Mouse (Mus musculus) granulocyte monocyte progenitor cell, adult 5-6 weeks (primary cell): Measurements from ENCODE around the gene Neurl1b. TPM values are rescaled to one million over a fixed set of nuclear protein-coding genes. Genes with fewer than 3 reads are reported as not detected.

Experiments
- ATAC-seq: replicated peaks from 2 replicates; pipeline ENCODE4 v1.8.0; 2016; ENCODE audit warnings: mild to moderate bottlenecking, moderate TSS enrichment, inconsistent platforms; ENCODE audit not compliant: poor library complexity, severe bottlenecking
- total RNA-seq, 2 experiments: library from RNA; stranded (forward) in 1 of 2; stranded (reverse) in 1 of 2; fragments of 200-712, 200-1000 nt in 1 of 2; fragments of >200 nt in 1 of 2; fragmentation: Nextera tagmentation in 1 of 2; gene quantifications; 2 replicates each; pipeline ENCODE4 v1.2.3; 2014 to 2017

Neurl1b gene
- total RNA-seq, 2 experiments from 2014 or later, result 1.4 to 3.6 TPM

DNA sequence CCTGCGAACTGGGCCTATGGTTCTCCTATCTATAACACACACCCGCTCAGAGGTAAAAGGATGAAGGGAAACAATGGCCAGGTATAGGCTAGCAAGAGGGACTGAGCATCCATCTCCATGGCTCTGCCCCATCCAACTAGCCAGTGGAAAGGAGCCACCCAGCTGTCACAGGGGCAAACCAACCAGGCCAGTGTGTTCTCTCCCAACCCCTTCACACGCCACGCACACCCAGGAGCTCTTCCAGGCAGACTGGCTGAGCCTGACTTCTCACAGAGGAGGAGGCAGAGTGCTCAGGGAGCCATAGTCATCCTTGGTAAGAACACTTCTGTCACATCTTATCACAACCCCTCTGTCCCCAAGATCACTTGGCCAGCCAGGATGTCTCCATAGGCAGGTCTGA, 73.3 kb downstream of the Neurl1b start:
- ATAC-seq, result no peak

DNA sequence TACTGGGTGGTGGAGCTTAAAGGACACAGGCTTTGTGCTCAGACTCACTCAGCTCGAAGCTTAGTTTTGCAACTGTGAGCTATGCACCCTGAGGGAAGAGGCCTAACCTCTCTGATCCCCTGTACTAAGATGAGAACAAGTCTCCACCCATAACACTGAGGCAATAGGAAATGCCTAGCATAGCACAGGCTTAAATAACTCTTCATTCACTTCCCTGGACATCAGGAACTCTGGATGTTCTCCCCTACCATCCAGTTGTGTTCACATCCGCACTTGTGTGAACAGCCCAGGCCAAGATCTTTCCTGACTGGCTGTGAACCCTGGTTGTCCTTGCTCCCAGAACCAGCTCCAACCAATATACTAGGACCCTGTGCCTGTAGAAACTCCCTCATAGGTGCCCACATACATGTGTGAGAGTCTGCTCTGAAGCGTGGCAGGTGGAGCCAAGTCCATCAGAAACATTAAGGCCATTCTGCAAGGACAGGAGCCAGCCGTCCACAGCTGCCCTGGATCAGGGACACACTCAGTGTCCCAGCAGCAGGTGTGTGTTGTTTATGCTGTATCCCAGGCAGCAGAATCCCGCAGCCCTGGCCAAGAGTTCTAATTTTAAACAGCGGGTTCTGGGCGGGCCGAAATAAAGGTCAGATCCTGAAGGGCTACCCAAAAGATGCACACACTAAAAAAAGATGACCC, 74.2 kb downstream of the Neurl1b start:
- no peak for ATAC-seq

DNA sequence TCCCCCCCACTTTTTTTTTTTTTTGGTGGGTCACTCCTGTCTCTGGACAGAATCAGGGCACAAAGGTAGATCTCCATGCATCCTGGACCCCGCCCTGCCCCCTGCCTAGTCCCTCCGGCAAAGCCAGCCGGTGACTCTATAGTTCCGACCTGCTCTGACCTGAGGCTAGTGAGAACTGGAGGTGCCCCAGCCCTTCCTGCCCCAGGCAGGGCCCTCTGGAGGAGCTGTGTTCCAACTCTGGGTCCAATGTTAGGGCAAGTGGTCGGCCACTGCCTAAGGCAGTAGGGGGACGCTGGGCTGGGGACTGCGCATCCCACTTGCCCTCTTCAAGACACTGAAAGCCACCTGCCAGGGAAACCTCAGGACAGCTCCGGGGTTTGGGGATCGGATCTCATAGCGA, 75.4 kb downstream of the Neurl1b start:
- ATAC-seq, result no peak

DNA sequence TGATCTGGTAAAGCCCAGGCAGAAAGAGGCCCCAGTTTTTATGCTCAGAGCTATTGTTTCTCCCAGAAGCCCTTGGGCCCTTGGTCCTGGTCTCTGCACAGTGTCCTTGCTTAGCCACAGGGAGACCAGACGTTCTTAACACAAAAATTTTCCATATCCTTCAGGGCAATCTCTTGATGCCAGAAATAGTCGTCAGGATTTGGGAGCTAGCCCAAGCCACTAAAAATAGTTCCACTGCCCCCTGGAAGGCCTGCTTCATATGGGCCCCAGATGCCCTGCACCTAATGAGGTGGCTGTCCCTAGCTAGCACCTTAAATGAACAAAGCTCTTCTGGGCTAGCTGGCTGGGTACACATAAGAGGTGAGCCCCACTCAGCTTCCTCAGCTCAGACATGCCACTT, 76.3 kb downstream of the Neurl1b start:
- no peak for ATAC-seq

DNA sequence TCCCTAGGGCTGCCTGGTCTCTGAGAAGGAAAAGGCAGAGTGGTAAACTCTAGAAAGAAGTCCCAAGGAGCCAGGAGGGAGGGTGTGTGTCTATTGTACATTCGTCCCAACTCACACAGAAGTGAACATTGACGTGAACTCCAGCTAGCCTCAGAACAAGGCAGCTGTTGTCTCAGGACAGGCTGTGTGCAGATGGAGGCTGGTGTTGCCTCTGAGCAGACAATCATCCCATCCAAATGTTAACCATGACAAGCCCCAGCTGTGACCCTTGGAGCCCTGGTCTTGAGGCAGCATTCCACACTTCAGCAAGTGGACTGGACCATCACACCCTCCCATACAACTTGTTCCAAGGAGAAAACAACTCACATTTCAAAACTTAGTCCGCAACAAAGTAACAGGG, 77.6 kb downstream of the Neurl1b start:
- no peak for ATAC-seq

DNA sequence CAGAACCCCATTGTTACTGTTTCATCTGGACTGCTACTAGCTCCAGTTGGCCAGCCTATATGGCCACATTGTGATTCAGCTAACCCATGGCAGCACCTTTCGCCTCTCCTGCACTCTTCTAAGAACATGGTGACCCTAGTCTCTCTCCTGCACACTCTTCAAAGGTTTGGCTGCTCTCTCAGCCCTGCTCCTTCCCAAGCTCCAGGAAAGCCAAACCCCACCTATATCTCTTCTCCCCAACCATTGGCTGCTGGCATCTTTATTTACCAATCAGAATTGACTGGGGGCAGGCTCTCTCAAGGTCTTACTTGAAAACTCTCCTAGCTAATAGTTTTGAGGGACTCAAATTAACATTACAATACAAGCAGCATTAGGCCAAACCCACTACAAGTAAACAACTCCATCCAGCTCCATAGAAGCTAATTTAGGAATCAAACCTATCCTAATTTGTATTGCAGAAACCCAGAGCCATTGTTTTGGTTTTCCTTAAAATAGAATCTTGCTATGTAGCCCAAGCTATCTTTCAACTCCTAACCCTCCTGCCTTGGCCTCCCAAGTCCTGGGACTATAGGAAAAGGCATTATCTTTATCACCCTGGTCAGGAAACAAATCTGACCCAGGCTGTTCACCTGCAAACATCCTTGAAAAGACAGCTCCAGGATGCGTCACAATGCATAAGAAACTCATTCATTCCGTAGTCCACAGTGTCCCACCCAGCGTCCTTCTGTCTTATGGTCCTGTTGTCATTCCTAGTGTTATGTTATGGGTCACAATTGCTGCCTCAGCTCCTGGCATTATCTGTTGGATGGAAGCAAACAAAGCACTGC, 80.2 kb downstream of the Neurl1b start:
- no peak for ATAC-seq

Other genes starting within 250 kb of the Neurl1b start
- gene Pdia2, start 215.7 kb upstream of the Neurl1b start, total RNA-seq (2014; fragmentation: Nextera tagmentation), result not detected in 2 replicates
- 0.30 TPM in 1 of 2 replicates, not detected in the other for gene Pdia2, start 215.7 kb upstream of the Neurl1b start, total RNA-seq (2017)
- gene Rgs11, start 211.9 kb upstream of the Neurl1b start, total RNA-seq (2014; fragmentation: Nextera tagmentation), result not detected in 2 replicates
- not detected in 2 replicates for gene Rgs11, start 211.9 kb upstream of the Neurl1b start, total RNA-seq (2017)
- gene Arhgdig, start 207.0 kb upstream of the Neurl1b start, total RNA-seq (2014; fragmentation: Nextera tagmentation), result not detected in 2 replicates
- gene Arhgdig, start 207.0 kb upstream of the Neurl1b start, total RNA-seq (2017), result 0.98 TPM in 1 of 2 replicates, not detected in the other
- gene Fam234a, start 170.6 kb upstream of the Neurl1b start, total RNA-seq (2014; fragmentation: Nextera tagmentation), result 12.8 and 15.4 TPM in 2 replicates
- gene Fam234a, start 170.6 kb upstream of the Neurl1b start, total RNA-seq (2017), result 5.1 and 6.1 TPM in 2 replicates
- gene Luc7l, start 161.9 kb upstream of the Neurl1b start, total RNA-seq (2014; fragmentation: Nextera tagmentation), result 63.7 and 74.9 TPM in 2 replicates
- 60.0 and 122 TPM in 2 replicates for gene Luc7l, start 161.9 kb upstream of the Neurl1b start, total RNA-seq (2017)
- gene Ergic1, start 146.7 kb downstream of the Neurl1b start, total RNA-seq (2014; fragmentation: Nextera tagmentation), result 88.4 and 89.5 TPM in 2 replicates
- 51.5 and 52.4 TPM in 2 replicates for gene Ergic1, start 146.7 kb downstream of the Neurl1b start, total RNA-seq (2017)
- 20.4 and 21.3 TPM in 2 replicates for gene Dusp1, start 147.3 kb downstream of the Neurl1b start, total RNA-seq (2014; fragmentation: Nextera tagmentation)
- 34.3 and 43.2 TPM in 2 replicates for gene Dusp1, start 147.3 kb downstream of the Neurl1b start, total RNA-seq (2017)
- 197 and 242 TPM in 2 replicates for gene Atp6v0e, start 248.4 kb downstream of the Neurl1b start, total RNA-seq (2014; fragmentation: Nextera tagmentation)
- gene Atp6v0e, start 248.4 kb downstream of the Neurl1b start, total RNA-seq (2017), result 317 and 374 TPM in 2 replicates